Mouse (Mus musculus): ENCODE results near the gene Ostc. TPM values are rescaled to one million over a fixed set of nuclear protein-coding genes. Genes with fewer than 3 reads are reported as not detected.

The Ostc gene
- total RNA-seq, 2 experiments from 2014 or later = 54.5 to 55.0 TPM

GRCm38 (mm10) chr3:130727676-130728075 is 18.4 kb upstream of the Ostc start:
- intact Hi-C loops (cut with DNase I) = no loop called here
- no peak for TF ChIP-seq CTCF (IDR thresholded peaks at IDR 0.05)

GRCm38 (mm10) chr3:130727036-130727435 is 17.8 kb upstream of the Ostc start:
- TF ChIP-seq CTCF (IDR thresholded peaks at IDR 0.05) = no peak
- DNase-seq (ENCODE audit: extremely low spot score in 1 of 2, low spot score in 2 of 2) = no peak
- Histone ChIP-seq H3K4me3 (no peak overlapping the region), H3K27ac (no peak overlapping the region)
- intact Hi-C loops (cut with DNase I) = no loop called here

More at GRCm38 (mm10) chr3:130727676-130728075, 18.4 kb upstream of the Ostc start:
- DNase-seq (ENCODE audit: extremely low spot score in 1 of 2, low spot score in 2 of 2) = no peak
- Histone ChIP-seq H3K27ac (no peak overlapping the region), H3K4me3 (no peak overlapping the region)

GRCm38 (mm10) chr3:130725718-130726117 is 16.5 kb upstream of the Ostc start:
- intact Hi-C loops (cut with DNase I) = no loop called here
- no peak for TF ChIP-seq CTCF (IDR thresholded peaks at IDR 0.05)
- Histone ChIP-seq H3K4me3 (no peak overlapping the region), H3K27ac (no peak overlapping the region)
- no peak for DNase-seq (ENCODE audit: extremely low spot score in 1 of 2, low spot score in 2 of 2)

- Histone ChIP-seq H3K27ac (no peak overlapping the region), H3K4me3 (no peak overlapping the region)
- no peak for TF ChIP-seq CTCF (IDR thresholded peaks at IDR 0.05)
- intact Hi-C loops (cut with DNase I) = no loop called here
- DNase-seq (ENCODE audit: extremely low spot score in 1 of 2, low spot score in 2 of 2) = no peak
Measured at GRCm38 (mm10) chr3:130722733-130723478, 13.7 kb upstream of the Ostc start.

- no peak overlapping the region for H3K4me3 ChIP-seq
- no peak for TF ChIP-seq CTCF (IDR thresholded peaks at IDR 0.05)
- DNase-seq (ENCODE audit: extremely low spot score in 1 of 2, low spot score in 2 of 2) = no peak
- no peak overlapping the region for H3K27ac ChIP-seq
- intact Hi-C loops (cut with DNase I) = no loop called here
Measured at GRCm38 (mm10) chr3:130720225-130720624, 11.0 kb upstream of the Ostc start.

- no peak overlapping the region for H3K4me3 ChIP-seq
- intact Hi-C loops (cut with DNase I) = no loop called here
- DNase-seq (ENCODE audit: extremely low spot score in 1 of 2, low spot score in 2 of 2) = no peak
- H3K27ac ChIP-seq = no peak overlapping the region
- TF ChIP-seq CTCF (IDR thresholded peaks at IDR 0.05) = no peak
Measured at GRCm38 (mm10) chr3:130718871-130719270, 9.6 kb upstream of the Ostc start.

- H3K4me3 ChIP-seq = no peak overlapping the region
- no peak overlapping the region for H3K27ac ChIP-seq
- intact Hi-C loops (cut with DNase I) = no loop called here
- no peak for DNase-seq (ENCODE audit: extremely low spot score in 1 of 2, low spot score in 2 of 2)
- TF ChIP-seq CTCF (IDR thresholded peaks at IDR 0.05) = no peak
Measured at GRCm38 (mm10) chr3:130716555-130716954, 7.3 kb upstream of the Ostc start.

- DNase-seq (ENCODE audit: extremely low spot score in 1 of 2, low spot score in 2 of 2) = peak; percentile 56 to 70
- intact Hi-C loops (cut with DNase I) = loop anchor here (1.0 to 2.0 kb wide), 2 partner anchors 522 to 530 kb away; no protein-coding TSS in a partner anchor
- H3K27ac ChIP-seq = no peak overlapping the region
- H3K4me3 ChIP-seq = peak overlapping the region; percentile 45
- peak; percentile 93 for TF ChIP-seq CTCF (IDR thresholded peaks at IDR 0.05)
Measured at GRCm38 (mm10) chr3:130714775-130715568, 5.7 kb upstream of the Ostc start.

GRCm38 (mm10) chr3:130712891-130713290 is 3.6 kb upstream of the Ostc start:
- TF ChIP-seq CTCF (IDR thresholded peaks at IDR 0.05) = no peak
- Histone ChIP-seq H3K27ac (no peak overlapping the region), H3K4me3 (no peak overlapping the region)
- DNase-seq (ENCODE audit: extremely low spot score in 1 of 2, low spot score in 2 of 2) = no peak
- intact Hi-C loops (cut with DNase I) = no loop called here

GRCm38 (mm10) chr3:130710103-130710502 is 859 bp upstream of the Ostc start:
- H3K4me3 ChIP-seq = peak overlapping the region; percentile 96

GRCm38 (mm10) chr3:130708529-130708928 is 715 bp downstream of the Ostc start:
- intact Hi-C loops (cut with DNase I) = loop anchor here (10.0 kb wide), 1 partner anchor 804 kb away; the partner anchor contains the start of gene Casp6
- H3K4me3 ChIP-seq = peak overlapping the region; percentile 96
- no peak for TF ChIP-seq CTCF (IDR thresholded peaks at IDR 0.05)
- DNase-seq (ENCODE audit: extremely low spot score in 1 of 2, low spot score in 2 of 2) = no peak
- H3K27ac ChIP-seq = no peak overlapping the region

More at GRCm38 (mm10) chr3:130710103-130710502, 859 bp upstream of the Ostc start:
- intact Hi-C loops (cut with DNase I) = no loop called here
- DNase-seq (ENCODE audit: extremely low spot score in 1 of 2, low spot score in 2 of 2) = no peak
- no peak; the same call in 1 of the 2 replicates for TF ChIP-seq CTCF (IDR thresholded peaks at IDR 0.05)
- H3K27ac ChIP-seq = no peak overlapping the region

GRCm38 (mm10) chr3:130702289-130702688 is 7.0 kb downstream of the Ostc start:
- Histone ChIP-seq H3K27ac (no peak overlapping the region), H3K4me3 (no peak overlapping the region)
- DNase-seq (ENCODE audit: extremely low spot score in 1 of 2, low spot score in 2 of 2) = no peak
- intact Hi-C loops (cut with DNase I) = loop anchor here (10.0 kb wide), 1 partner anchor 797 kb away; the partner anchor contains the start of gene Casp6
- TF ChIP-seq CTCF (IDR thresholded peaks at IDR 0.05) = no peak

All from left cerebral cortex, adult 2 months (tissue).